Mouse (Mus musculus) urinary bladder, postnatal 10 days (tissue): ENCODE measurements around the gene Spcs2.

Experiments used
- DNase-seq: peaks from one replicate; pipeline ENCODE4 v3.0.0; 2022; ENCODE audit warnings: low spot score

The Spcs2 gene

GRCm38 (mm10) chr7:99864241-99865028 is 1.2 kb upstream of the Spcs2 start:
- no peak for DNase-seq

- DNase-seq: peak; percentile 82
These were observed 4.3 kb downstream of the Spcs2 start, which contains the start of gene Xrra1 for GRCm38 (mm10) chr7:99858813-99859585. Xrra1 (plus strand) TSS chr7:99859116.

- DNase-seq: no peak
These were observed 5.0 kb downstream of the Spcs2 start for GRCm38 (mm10) chr7:99858175-99858812.

GRCm38 (mm10) chr7:99856266-99856861 is 6.9 kb downstream of the Spcs2 start:
- DNase-seq: no peak

GRCm38 (mm10) chr7:99854311-99854710 is 9.0 kb downstream of the Spcs2 start:
- DNase-seq: no peak

- DNase-seq: no peak
These were observed 9.9 kb downstream of the Spcs2 start for GRCm38 (mm10) chr7:99853350-99853749.

GRCm38 (mm10) chr7:99851618-99852017 is 11.6 kb downstream of the Spcs2 start:
- DNase-seq: no peak

- DNase-seq: no peak
These were observed 12.1 kb downstream of the Spcs2 start for GRCm38 (mm10) chr7:99851121-99851520.

- DNase-seq: no peak
These were observed 12.7 kb downstream of the Spcs2 start for GRCm38 (mm10) chr7:99850534-99850933.

GRCm38 (mm10) chr7:99845533-99846236 is 17.6 kb downstream of the Spcs2 start:
- DNase-seq: no peak

- DNase-seq: no peak
These were observed 25.0 kb downstream of the Spcs2 start for GRCm38 (mm10) chr7:99838241-99838640.

GRCm38 (mm10) chr7:99837358-99838071 is 25.7 kb downstream of the Spcs2 start:
- DNase-seq: no peak

- DNase-seq: no peak
These were observed 26.5 kb downstream of the Spcs2 start for GRCm38 (mm10) chr7:99836781-99837180.

- no peak for DNase-seq
These were observed 28.9 kb downstream of the Spcs2 start for GRCm38 (mm10) chr7:99834314-99834853.

GRCm38 (mm10) chr7:99833846-99834222 is 29.4 kb downstream of the Spcs2 start:
- no peak for DNase-seq

GRCm38 (mm10) chr7:99833115-99833845 is 30.0 kb downstream of the Spcs2 start:
- DNase-seq: no peak

- DNase-seq: peak; percentile 76
These were observed 35.1 kb downstream of the Spcs2 start, which contains the start of gene Neu3 for GRCm38 (mm10) chr7:99828083-99828570. Neu3 (minus strand) TSS chr7:99828417.

- no peak for DNase-seq
These were observed 37.2 kb downstream of the Spcs2 start for GRCm38 (mm10) chr7:99826096-99826495.

GRCm38 (mm10) chr7:99825511-99825910 is 37.8 kb downstream of the Spcs2 start:
- DNase-seq: no peak
